Mouse (Mus musculus) adipose tissue, adult 10 weeks (tissue): ENCODE measurements around the gene Xpc. TPM values are rescaled to one million over a fixed set of nuclear protein-coding genes. Genes with fewer than 3 reads are reported as not detected.

ENCODE experiments used
- polyA plus RNA-seq: library from polyadenylated mRNA; stranded (reverse); fragments of 350-450 nt; fragmentation: Illumina TruSeq; extraction: RNeasy Lipid Tissue Mini Kit (QIAGEN cat#74804); gene quantifications from one replicate; pipeline ENCODE4 v1.2.3, GENCODE M21; 2014; ENCODE audit warnings: low read depth, low replicate concordance

The Xpc gene
- polyA plus RNA-seq, result 20.9 TPM

DNA sequence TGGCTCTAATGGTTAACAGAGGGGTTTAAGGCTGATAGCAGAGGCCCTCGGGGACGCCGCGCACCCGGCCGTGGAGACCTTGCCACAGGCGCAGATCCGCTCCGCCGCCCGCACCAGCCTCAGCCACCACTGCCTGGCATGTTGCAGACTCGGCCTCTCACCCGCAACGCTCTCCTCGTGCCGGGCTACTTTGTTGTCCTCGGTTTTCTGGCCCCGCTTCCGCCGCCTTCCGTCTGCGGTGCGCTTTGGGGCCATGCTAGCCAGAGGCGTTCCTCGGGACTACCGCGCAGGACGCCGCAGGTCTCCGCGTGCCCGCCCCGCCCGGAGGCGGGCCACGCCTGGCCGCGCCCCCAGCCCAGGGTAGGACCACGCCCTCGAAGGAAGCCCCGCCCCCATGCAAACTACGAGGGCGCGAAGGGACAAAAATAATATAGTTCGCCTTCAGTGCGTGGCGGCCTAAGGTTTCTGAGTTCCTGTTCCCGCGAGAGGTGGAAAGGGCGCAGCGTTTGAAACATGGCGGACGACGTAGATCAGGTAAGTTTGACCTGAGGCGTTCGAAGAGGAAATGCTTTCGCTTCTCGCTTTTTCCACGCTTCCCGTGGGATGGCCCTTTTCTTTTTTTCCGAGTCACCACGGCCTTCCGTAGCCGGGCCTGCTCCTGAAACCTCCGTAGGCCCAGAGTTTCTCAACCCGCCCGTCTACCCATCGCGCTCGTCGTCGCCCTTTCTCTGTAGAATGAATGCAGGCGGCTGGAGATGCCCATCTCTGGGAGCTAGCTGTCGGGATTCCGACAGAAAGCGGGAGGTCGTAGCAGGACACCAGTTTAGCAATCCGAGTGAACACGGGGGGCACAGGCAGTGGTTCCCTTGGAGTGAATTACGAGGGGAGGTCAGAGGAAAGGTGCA lies at the start of gene Xpc, which contains the start of gene Lsm3:
TSS of gene Xpc (minus strand) at position 344 of the 905 bp plus-strand sequence.
TSS of gene Lsm3 (plus strand) at position 384 of the 905 bp plus-strand sequence.

DNA sequence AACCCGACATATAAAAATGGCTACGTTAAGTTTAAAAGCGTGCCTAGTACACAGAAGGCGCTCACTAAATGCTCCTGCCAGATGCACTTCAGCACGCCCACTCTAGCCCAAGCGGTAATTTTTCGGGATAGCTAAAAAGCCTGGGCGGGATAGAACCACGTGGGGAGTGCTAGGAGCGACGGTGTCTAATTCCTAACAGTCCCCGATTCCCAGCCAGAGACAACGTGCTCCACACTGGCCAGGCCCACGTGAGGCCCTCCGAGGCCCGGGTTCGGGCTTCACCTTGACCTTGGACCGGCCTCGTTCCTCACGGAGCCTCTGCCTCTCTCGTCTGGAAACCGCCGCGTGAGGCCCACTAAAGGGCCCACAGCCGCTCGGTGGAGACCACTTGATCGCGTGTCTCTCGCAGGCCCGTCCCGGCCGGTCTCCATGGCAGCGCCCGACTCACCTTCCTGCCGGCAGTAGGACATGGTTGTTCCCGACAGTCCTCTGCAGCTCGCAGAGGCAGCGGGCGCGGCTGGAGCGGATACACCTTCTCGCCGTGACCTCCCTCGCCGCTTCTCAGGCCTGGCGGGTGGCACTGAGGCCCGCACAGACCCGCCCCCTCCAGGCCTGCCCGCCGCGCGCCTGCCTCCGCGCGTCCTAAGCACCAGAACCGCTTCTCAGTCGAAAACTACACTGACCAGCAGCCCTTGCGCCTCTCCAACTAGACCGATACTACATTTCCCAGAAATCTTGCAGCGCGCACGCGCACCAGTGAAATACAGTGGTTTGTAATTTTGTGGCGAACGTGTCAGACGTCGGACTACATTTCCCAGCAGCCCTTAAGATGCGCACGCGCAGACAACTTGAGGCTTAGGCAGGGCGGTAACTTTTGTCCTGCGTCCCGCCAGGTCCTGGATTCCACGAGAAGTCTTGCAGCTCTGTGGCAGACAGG lies 42.6 kb downstream of the Xpc start, which contains the start of the genes Chchd4 and Tmem43:
TSS of gene Chchd4 (minus strand) at position 679 of the 937 bp plus-strand sequence.
TSS of gene Tmem43 (plus strand) at position 836 of the 937 bp plus-strand sequence.

Other genes with a start within 250 kb of the Xpc start
- gene Wnt7a, start 104.5 kb downstream of the Xpc start, polyA plus RNA-seq, result not detected
- 8.0 TPM for gene Chchd4, start 42.3 kb downstream of the Xpc start, polyA plus RNA-seq
- gene Tmem43, start 42.2 kb downstream of the Xpc start, polyA plus RNA-seq, result 107 TPM
- 63.5 TPM for gene Lsm3, start within 50 bp of the Xpc start, polyA plus RNA-seq
- gene Slc6a6, start 168.2 kb upstream of the Xpc start, polyA plus RNA-seq, result 30.2 TPM